Mouse (Mus musculus) lung, postnatal 0 days (tissue): Measurements from ENCODE around the gene Cobl. TPM values are rescaled to one million over a fixed set of nuclear protein-coding genes. Genes with fewer than 3 reads are reported as not detected.
A peak's percentile ranks its signal among the peaks of the same experiment; 100 is the strongest.

Source experiments
- ATAC-seq: fragments of 200-750 bp; cut with Nextera tagmentation; 2 replicates; pipeline ENCODE4 v1.8.0; 2017; ENCODE audit warnings: moderate library complexity
- DNase-seq: peaks from one replicate; pipeline ENCODE4 v3.0.0-alpha.2; 2016; ENCODE audit warnings: low spot score
- H3K27ac ChIP-seq: fragments of 300-500 bp; sonication (generic); 2 replicates; pipeline ENCODE4 v1.5.1; 2014; ENCODE audit warnings: antibody characterized with exemption, mild to moderate bottlenecking, low read length, mixed read lengths
- H3K27me3 ChIP-seq: fragments of 300-500 bp; sonication (generic); replicated peaks from 2 replicates; pipeline ENCODE4 v1.6.1; 2014; ENCODE audit warnings: low read length, mixed read lengths; ENCODE audit not compliant: insufficient read depth
- H3K36me3 ChIP-seq: fragments of 300-500 bp; sonication (generic); 2 replicates; pipeline ENCODE4 v1.6.1; 2014; ENCODE audit warnings: low read length, mixed read lengths; ENCODE audit not compliant: insufficient read depth
- H3K4me1 ChIP-seq: fragments of 300-500 bp; sonication (generic); 2 replicates; pipeline ENCODE4 v1.6.1; 2014; ENCODE audit warnings: antibody characterized with exemption, low read depth, low read length, mixed read lengths; ENCODE audit not compliant: insufficient read depth
- H3K4me2 ChIP-seq: fragments of 300-500 bp; sonication (generic); replicated peaks from 2 replicates; pipeline ENCODE4 v1.6.1; 2014; ENCODE audit warnings: low read depth, mild to moderate bottlenecking, low read length, moderate library complexity, mixed read lengths
- H3K4me3 ChIP-seq: fragments of 300-500 bp; sonication (generic); 2 replicates; pipeline ENCODE4 v1.5.1; 2014; ENCODE audit warnings: low read depth, low read length
- H3K9ac ChIP-seq: fragments of 300-500 bp; sonication (generic); replicated peaks from 2 replicates; pipeline ENCODE4 v1.6.1; 2014; ENCODE audit warnings: low read depth, mild to moderate bottlenecking
- H3K9me3 ChIP-seq: fragments of 300-500 bp; sonication (generic); 2 replicates; pipeline ENCODE4 v1.6.1; 2016; ENCODE audit warnings: low read length, mixed read lengths
- CTCF ChIP-seq: IDR thresholded peaks from 2 replicates; pipeline ENCODE4 v1.5.1; 2016; ENCODE audit warnings: antibody characterized with exemption, mild to moderate bottlenecking
- EP300 ChIP-seq: IDR thresholded peaks from 2 replicates; pipeline ENCODE4 v1.6.1; 2016; ENCODE audit warnings: antibody characterized with exemption, mild to moderate bottlenecking, control low read depth
- WGBS: fragments of 180-500 bp; shearing (Covaris S2); extraction: QIAGEN DNeasy Blood & Tissue Kit; methylation state at CpG from one replicate; pipeline ENCODE4 v1.1.7; 2014; 5-methylcytosine and 5-hydroxymethylcytosine counted together
- polyA plus RNA-seq: library from polyadenylated mRNA; unstranded; fragments of >200 nt; fragmentation: Nextera tagmentation; extraction: Ambion mirVana; gene quantifications from 2 replicates; pipeline ENCODE4 v1.2.1, GENCODE M21; 2015

The Cobl gene
- polyA plus RNA-seq, 1 experiment from 2014 or later = 9.7 TPM

DNA sequence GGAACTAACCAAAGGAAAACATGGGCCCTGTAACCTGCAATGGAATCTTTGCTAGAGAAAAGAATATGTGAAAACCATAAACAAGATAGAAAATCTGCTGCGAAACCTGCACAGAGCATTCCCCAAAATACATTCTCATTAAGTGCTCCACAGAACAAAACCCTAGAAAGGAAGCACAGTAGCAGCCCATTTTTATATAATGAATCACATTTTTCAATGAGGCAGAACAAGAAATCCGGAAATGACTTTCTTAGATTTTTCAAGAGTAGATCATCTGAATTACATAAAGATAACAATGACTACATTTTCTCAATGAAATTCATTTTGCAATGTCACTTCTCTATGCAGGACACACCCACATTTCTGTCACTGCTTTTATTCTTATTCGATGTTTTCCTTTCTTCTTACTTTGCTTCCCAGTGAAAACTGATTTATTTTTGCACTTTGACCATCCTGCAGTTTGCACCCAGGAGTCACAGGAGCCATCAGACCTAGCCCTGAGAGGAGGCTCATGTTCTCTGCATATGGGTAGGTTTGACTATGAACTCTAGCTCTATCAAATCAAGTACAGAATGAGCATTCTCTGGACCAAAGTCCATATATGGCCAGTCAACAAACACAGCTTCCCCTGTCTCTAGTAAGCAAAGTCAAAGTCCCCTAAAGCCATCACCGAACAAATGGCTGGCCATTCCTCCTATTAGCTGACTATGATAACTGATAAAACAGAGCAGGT lies 53.5 kb downstream of the Cobl start:
- DNase-seq (no peak), ATAC-seq (no peak)
- TF ChIP-seq CTCF (no peak), EP300 (no peak)
- Histone ChIP-seq H3K27ac (no peak overlapping the region), H3K9me3 (no peaks in the 10 kb centered on the region), H3K9ac (no peak overlapping the region), H3K36me3 (no peaks in the 10 kb centered on the region), H3K4me2 (no peak overlapping the region), H3K4me3 (no peak overlapping the region), H3K4me1 (no peaks in the 10 kb centered on the region; the same call in 1 of the 2 replicates), H3K27me3 (no peaks in the 10 kb centered on the region)
- WGBS = 81% methylated on average over 4 of the region's 4 CpGs

GRCm38 (mm10) chr11:12409463-12409862 lies 55.3 kb downstream of the Cobl start:
- peak; percentile 83 for ATAC-seq
- no peak overlapping the region for H3K27ac ChIP-seq

GRCm38 (mm10) chr11:12407834-12408233 lies 56.9 kb downstream of the Cobl start:
- Histone ChIP-seq H3K4me3 (no peak overlapping the region), H3K27me3 (no peaks in the 10 kb centered on the region), H3K4me1 (no peaks in the 10 kb centered on the region; the same call in 1 of the 2 replicates), H3K9ac (no peak overlapping the region), H3K27ac (no peak overlapping the region), H3K9me3 (no peaks in the 10 kb centered on the region), H3K36me3 (no peaks in the 10 kb centered on the region), H3K4me2 (no peak overlapping the region)
- no peak for TF ChIP-seq EP300
- no peak for TF ChIP-seq CTCF
- peak; percentile 37; the same call in 1 of the 2 replicates for ATAC-seq
- 80% methylated on average over 6 of the region's 6 CpGs for WGBS
- DNase-seq = no peak

More at GRCm38 (mm10) chr11:12409463-12409862, 55.3 kb downstream of the Cobl start:
- peak; percentile 62 for TF ChIP-seq EP300
- no peak for TF ChIP-seq CTCF
- no peaks in the 10 kb centered on the region; the same call in 1 of the 2 replicates for H3K4me1 ChIP-seq
- 25% methylated on average over 4 of the region's 4 CpGs for WGBS
- no peaks in the 10 kb centered on the region for H3K36me3 ChIP-seq
- no peaks in the 10 kb centered on the region for H3K27me3 ChIP-seq
- H3K4me2 ChIP-seq = no peak overlapping the region
- no peak overlapping the region for H3K4me3 ChIP-seq
- H3K9me3 ChIP-seq = no peaks in the 10 kb centered on the region
- no peak overlapping the region for H3K9ac ChIP-seq
- peak; percentile 58 for DNase-seq

DNA sequence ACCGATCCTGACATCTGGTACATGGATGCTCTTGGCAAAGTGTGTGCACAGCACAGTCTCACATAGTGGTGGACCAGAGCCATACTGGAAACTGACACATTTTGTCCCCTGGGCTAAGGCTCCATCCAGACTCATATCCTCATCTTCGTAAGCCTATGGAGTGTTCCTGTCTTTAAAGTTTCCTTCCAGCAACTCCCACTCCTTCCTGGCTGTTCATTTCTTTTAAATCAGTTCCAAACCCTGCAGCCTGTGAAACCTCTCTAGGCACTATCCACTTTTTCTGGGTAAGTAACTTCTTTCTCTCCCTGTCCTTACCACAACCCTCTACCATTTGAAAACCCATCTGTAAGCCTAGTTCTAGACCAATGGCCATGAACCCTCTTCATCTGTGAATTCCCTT lies 64.9 kb downstream of the Cobl start:
- ATAC-seq = no peak
- Histone ChIP-seq H3K4me1 (no peaks in the 10 kb centered on the region), H3K9ac (no peak overlapping the region), H3K9me3 (no peaks in the 10 kb centered on the region), H3K27me3 (no peaks in the 10 kb centered on the region), H3K36me3 (no peaks in the 10 kb centered on the region), H3K27ac (no peak overlapping the region), H3K4me3 (no peak overlapping the region), H3K4me2 (no peak overlapping the region)
- DNase-seq = no peak
- TF ChIP-seq CTCF (no peak), EP300 (no peak)
- WGBS = 82% methylated on average over 2 of the region's 2 CpGs

DNA sequence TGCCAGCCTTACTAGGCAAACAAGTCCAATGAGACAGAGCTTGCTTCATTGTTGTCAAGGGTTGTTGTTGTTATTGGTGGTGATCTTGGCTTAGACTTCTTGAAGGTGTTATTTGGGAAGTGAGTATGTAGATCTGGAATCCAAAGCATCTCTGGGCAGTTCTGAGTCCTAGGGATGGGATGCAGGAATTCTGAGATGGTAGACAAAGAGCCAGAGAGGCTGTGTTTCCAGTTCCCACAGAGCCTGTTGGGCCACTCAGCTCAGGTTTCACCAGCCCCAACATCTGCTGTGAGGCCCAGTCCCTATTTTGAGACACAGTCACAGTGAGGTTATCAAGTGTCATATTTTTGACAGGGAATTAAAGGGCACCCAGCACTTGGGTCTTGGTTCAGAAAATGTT lies 68.6 kb downstream of the Cobl start:
- no peaks in the 10 kb centered on the region for H3K27me3 ChIP-seq
- H3K4me1 ChIP-seq = no peaks in the 10 kb centered on the region
- no peak for ATAC-seq
- H3K9me3 ChIP-seq = no peaks in the 10 kb centered on the region
- H3K4me2 ChIP-seq = no peak overlapping the region
- no peak for TF ChIP-seq CTCF
- TF ChIP-seq EP300 = no peak
- no peak for DNase-seq
- H3K4me3 ChIP-seq = no peak overlapping the region
- no peaks in the 10 kb centered on the region for H3K36me3 ChIP-seq
- H3K27ac ChIP-seq = no peak overlapping the region
- H3K9ac ChIP-seq = no peak overlapping the region

DNA sequence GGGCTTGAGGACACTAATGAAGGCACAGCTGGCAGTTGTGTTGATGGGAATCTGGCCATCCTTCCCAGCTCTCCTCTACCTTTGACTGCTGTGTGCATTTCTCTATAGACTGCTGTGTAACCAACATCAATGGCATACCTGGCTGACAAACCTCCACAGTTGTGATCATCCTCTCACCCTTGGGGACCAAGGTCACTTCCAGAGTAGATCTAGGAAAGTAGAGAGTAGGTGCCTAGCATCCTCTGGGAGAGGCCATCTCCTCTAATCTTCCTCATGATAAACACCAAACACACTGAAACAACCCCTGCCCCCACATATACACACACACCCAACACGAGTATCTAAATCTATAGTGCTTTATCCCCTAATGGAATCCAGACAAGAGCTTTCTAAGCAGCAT lies 70.1 kb downstream of the Cobl start:
- Histone ChIP-seq H3K36me3 (no peaks in the 10 kb centered on the region), H3K27ac (no peak overlapping the region), H3K4me1 (no peaks in the 10 kb centered on the region), H3K27me3 (no peaks in the 10 kb centered on the region), H3K4me2 (no peak overlapping the region), H3K4me3 (no peak overlapping the region), H3K9me3 (no peaks in the 10 kb centered on the region), H3K9ac (no peak overlapping the region)
- TF ChIP-seq EP300 (no peak), CTCF (no peak)
- 55% methylated on average over 1 of the region's 1 CpGs for WGBS
- DNase-seq = no peak
- no peak for ATAC-seq
